Mouse (Mus musculus): ENCODE data around the gene Pramel5. TPM values are rescaled to one million over a fixed set of nuclear protein-coding genes. Genes with fewer than 3 reads are reported as not detected.
"Not testable (repeated sequence)": the region's sequence is repeated elsewhere in the genome, so short reads cannot be mapped to it uniquely, and the experiment has no call there.

The Pramel5 gene
- polyA plus RNA-seq (2016; fragmentation: Nextera tagmentation; extraction: Ambion mirVana): not detected in 2 replicates

DNA sequence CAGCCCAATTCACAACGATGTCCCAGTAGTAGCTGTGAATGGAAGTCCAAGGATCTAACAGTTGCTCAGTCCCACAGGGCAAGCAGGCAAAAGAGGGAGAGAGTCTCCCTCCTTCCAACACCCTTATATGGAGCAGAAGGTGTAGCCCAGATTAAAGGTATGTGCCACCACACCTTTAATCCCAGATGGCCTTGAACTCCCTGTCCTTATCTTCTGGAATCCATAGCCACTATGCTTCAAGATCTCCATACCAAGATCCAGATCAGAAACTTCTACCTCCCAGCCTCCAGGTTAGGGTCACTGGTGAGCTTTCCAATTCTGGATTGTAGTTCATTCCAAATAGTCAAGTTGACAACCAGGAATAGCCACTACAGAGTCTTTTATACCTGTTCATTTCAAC is at the start of gene Pramel5:
Gene Pramel5, minus strand, starts transcription at position 101 of the 400 bp plus-strand sequence.
- not testable (repeated sequence) for H3K4me1 ChIP-seq; H3K9ac ChIP-seq; H3K27me3 ChIP-seq (replicated peaks); H3K4me2 ChIP-seq (replicated peaks); H3K9me3 ChIP-seq; H3K4me3 ChIP-seq; H3K27ac ChIP-seq; ATAC-seq (ENCODE audit: low FRiP score, low read depth); H3K36me3 ChIP-seq
- 76% methylated on average over 1 of the region's 1 CpGs for WGBS

DNA sequence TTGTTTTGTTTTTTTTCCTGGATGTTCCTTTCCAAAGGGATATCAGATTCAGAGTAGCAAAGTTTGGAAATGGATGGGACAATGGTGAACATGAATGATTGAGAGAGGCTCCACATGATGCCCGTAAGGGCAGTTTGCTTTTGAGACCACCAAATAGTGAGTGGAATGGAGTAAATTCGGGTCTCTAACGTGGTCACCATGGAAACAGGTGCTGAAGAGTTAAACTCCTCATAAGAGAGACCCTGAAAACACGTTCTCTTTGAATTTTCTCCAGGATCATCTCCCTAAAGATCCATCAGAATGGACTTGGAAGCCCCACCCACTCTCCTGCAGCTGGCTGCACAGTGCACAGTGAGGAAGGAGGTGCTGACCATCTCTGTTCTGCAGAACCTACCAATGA is 49.7 kb upstream of the Pramel5 start, which contains the start of gene Gm13128:
Gene Gm13128, plus strand, starts transcription at position 301 of the 400 bp plus-strand sequence.
- H3K27me3 ChIP-seq (replicated peaks): not testable (repeated sequence)
- WGBS: 68% methylated on average over 4 of the region's 4 CpGs

DNA sequence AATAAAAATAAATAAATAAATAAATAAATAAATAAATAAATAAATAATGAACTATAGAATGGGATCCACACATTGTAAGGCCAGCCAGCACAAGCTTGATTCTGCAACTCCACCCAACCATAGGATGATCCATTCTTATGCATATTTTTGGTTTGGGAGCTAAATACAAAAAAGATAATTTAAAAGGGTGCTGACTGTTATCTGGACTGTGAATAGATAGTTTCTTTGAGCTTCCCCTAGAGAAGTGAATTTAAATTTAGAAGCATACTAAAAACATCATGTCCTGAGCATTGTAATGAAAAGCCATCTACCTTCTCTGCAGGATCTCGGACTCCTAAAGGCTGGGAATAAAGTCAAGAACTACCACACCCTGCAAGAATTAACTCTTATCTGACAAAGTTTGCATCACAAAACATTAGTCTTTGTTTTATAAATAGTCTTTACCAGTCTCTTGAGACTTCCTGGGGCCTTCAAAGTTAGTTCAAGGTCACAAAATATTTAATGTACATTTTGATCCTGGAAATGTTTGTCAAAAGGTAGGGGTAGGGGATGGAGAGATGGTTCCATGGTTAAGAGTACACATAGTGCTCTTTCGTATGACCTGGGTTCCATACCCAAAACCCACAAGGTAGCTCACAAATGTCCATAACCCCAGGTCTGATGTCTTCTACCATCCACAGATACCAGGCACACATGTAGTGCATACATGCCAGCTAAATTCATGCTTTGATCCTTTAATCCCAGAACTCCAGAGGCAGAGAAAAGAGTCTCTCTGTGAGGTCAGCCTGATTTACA is 32.6 kb upstream of the Pramel5 start:
- H3K9me3 ChIP-seq; H3K4me3 ChIP-seq; H3K4me1 ChIP-seq; H3K9ac ChIP-seq; H3K27me3 ChIP-seq (replicated peaks); H3K4me2 ChIP-seq (replicated peaks); H3K36me3 ChIP-seq; H3K27ac ChIP-seq; ATAC-seq (ENCODE audit: low FRiP score, low read depth): not testable (repeated sequence)
- 76% methylated on average over 2 of the region's 2 CpGs for WGBS

More for the DNA sequence above, 49.7 kb upstream of the Pramel5 start, which contains the start of gene Gm13128:
- not testable (repeated sequence) for H3K27ac ChIP-seq; H3K4me3 ChIP-seq; ATAC-seq (ENCODE audit: low FRiP score, low read depth); H3K4me1 ChIP-seq; H3K9ac ChIP-seq; H3K9me3 ChIP-seq; H3K4me2 ChIP-seq (replicated peaks); H3K36me3 ChIP-seq

DNA sequence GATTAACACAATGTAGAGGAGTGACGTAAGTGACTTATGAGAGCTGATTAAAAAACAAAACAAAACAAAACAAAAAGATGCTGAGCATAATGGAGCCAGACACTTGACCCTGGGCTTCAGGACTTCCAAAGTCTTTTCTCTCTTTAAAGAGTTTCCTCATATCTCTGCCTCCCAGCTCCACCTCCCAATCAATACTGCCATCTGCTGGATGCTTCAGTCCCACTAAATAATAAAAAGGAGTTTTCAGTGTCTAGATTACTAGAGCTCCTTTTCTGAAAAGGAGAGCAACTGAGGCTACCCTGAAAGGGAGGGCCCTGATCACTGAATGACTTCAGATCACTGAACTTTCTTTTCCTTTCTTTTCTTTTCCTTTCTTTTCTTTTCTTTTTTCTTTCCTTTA is 19.1 kb upstream of the Pramel5 start:
- H3K4me2 ChIP-seq (replicated peaks); ATAC-seq (ENCODE audit: low FRiP score, low read depth); H3K9me3 ChIP-seq; H3K4me1 ChIP-seq; H3K27me3 ChIP-seq (replicated peaks); H3K27ac ChIP-seq; H3K9ac ChIP-seq; H3K4me3 ChIP-seq; H3K36me3 ChIP-seq: not testable (repeated sequence)
- 53% methylated on average over 1 of the region's 1 CpGs for WGBS

DNA sequence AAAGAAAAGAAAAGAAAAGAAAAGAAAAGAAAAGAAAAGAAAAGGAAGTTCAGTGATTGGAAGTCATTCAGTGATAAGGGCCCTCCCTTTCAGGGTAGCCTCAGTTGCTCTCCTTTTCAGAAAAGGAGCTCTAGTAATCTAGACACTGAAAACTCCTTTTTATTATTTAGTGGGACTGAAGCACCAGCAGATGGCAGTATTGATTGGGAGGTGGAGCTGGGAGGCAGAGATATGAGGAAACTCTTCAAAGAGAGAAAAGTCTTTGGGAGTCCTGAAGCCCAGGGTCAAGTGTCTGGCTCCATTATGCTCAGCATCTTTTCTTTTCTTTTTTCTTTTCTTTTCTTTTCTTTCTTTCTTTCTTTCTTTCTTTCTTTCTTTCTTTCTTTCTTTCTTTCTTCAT is 25.5 kb downstream of the Pramel5 start:
- H3K9ac ChIP-seq; H3K27me3 ChIP-seq (replicated peaks); H3K4me2 ChIP-seq (replicated peaks); H3K4me1 ChIP-seq; H3K9me3 ChIP-seq; ATAC-seq (ENCODE audit: low FRiP score, low read depth); H3K27ac ChIP-seq; H3K36me3 ChIP-seq; H3K4me3 ChIP-seq: not testable (repeated sequence)

Other genes starting within 250 kb of the Pramel5 start
- gene Pramel4, start 221.4 kb downstream of the Pramel5 start, polyA plus RNA-seq (2016; fragmentation: Nextera tagmentation; extraction: Ambion mirVana): not detected in 2 replicates
- not detected in 2 replicates for gene Gm13102, start 174.0 kb downstream of the Pramel5 start, polyA plus RNA-seq (2016; fragmentation: Nextera tagmentation; extraction: Ambion mirVana)
- gene Oog3, start 117.8 kb downstream of the Pramel5 start, polyA plus RNA-seq (2016; fragmentation: Nextera tagmentation; extraction: Ambion mirVana): not detected in 2 replicates
- gene Oog2, start 89.8 kb downstream of the Pramel5 start, polyA plus RNA-seq (2016; fragmentation: Nextera tagmentation; extraction: Ambion mirVana): not detected in 2 replicates
- not detected in 2 replicates for gene C87977, start 67.2 kb downstream of the Pramel5 start, polyA plus RNA-seq (2016; fragmentation: Nextera tagmentation; extraction: Ambion mirVana)
- gene Gm13128, start 49.8 kb upstream of the Pramel5 start, polyA plus RNA-seq (2016; fragmentation: Nextera tagmentation; extraction: Ambion mirVana): not detected in 2 replicates
- not detected in 2 replicates for gene Gm13119, start 77.5 kb upstream of the Pramel5 start, polyA plus RNA-seq (2016; fragmentation: Nextera tagmentation; extraction: Ambion mirVana)
- gene Pramef20, start 97.4 kb upstream of the Pramel5 start, polyA plus RNA-seq (2016; fragmentation: Nextera tagmentation; extraction: Ambion mirVana): not detected in 2 replicates
- 0.08 TPM in 1 of 2 replicates, not detected in the other for gene Pramef12, start 128.0 kb upstream of the Pramel5 start, polyA plus RNA-seq (2016; fragmentation: Nextera tagmentation; extraction: Ambion mirVana)
- not detected in 2 replicates for gene 1700012P22Rik, start 158.3 kb upstream of the Pramel5 start, polyA plus RNA-seq (2016; fragmentation: Nextera tagmentation; extraction: Ambion mirVana)
- gene Gm9944, start 172.8 kb upstream of the Pramel5 start, polyA plus RNA-seq (2016; fragmentation: Nextera tagmentation; extraction: Ambion mirVana): not detected in 2 replicates
- not detected in 2 replicates for gene Aadacl3, start 183.3 kb upstream of the Pramel5 start, polyA plus RNA-seq (2016; fragmentation: Nextera tagmentation; extraction: Ambion mirVana)
- gene 9430007A20Rik, start 239.3 kb upstream of the Pramel5 start, polyA plus RNA-seq (2016; fragmentation: Nextera tagmentation; extraction: Ambion mirVana): not detected in 2 replicates

All from neural tube, embryonic 12.5 days (tissue).